In the genomic region with DNA sequence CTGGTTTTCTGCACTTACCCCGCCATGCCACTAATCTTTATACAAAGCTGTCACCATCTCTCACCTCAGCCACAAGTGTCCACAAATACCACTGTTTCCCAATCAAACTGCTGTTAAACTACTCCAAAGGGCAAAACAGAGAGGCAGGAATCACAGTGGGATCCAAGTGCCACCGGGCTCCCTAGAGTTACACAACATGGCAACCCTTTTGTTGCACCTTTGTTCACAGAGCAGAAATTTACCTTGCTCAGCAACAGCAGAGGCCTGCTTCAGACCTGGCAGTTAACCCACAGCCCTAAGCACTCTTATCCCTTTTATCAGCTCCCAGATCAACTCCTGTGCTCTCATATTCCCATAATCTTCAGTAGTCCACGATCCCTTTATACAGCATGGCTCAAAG, we compare ENCODE assay signal across 30 mouse cellular contexts. TPM values are rescaled to one million over a fixed set of nuclear protein-coding genes. Genes with fewer than 3 reads are reported as not detected.
DNase-seq lines count a peak whose midpoint lies in the region; ATAC-seq and TF ChIP-seq lines count a peak whose summit lies in the region.
"Had no signal": no experiment of that assay in that cellular context is flagged by ENCODE, and none has a peak within 500 bp of the region (broad histone marks: within the 10 kb centered on the region; RNA-seq: fewer than 3 reads in every experiment).

No protein-coding gene starts in this region.

- no peak for TF ChIP-seq POLR2A in liver, adult 2 months (IDR thresholded peaks at IDR 0.05; ENCODE audit: extremely low read depth, insufficient read depth, low read length)
- TF ChIP-seq POLR2A in lung, adult 2 months (IDR thresholded peaks at IDR 0.05; ENCODE audit: borderline replicate concordance, extremely low read depth, low read depth, low read length): no peak

- TF ChIP-seq CTCF in liver, adult 2 months (IDR thresholded peaks at IDR 0.05; ENCODE audit: low read depth, low read length): no peak
- no peak for TF ChIP-seq CTCF in lung, adult 2 months (IDR thresholded peaks at IDR 0.05; ENCODE audit: insufficient read depth, low read length)

- H3K79me2 ChIP-seq in liver, adult 2 months (ENCODE audit: control insufficient read depth, insufficient read depth, low read length): no peaks in the 10 kb centered on the region

- no peak overlapping the region for H3K4me3 ChIP-seq in liver, adult 2 months (ENCODE audit: insufficient read depth, low read depth, low read length)
- H3K4me3 ChIP-seq in lung, adult 2 months (replicated peaks; ENCODE audit: extremely low read depth, low read depth, low read length): no peak overlapping the region
- no peak overlapping the region for H3K4me3 ChIP-seq in forebrain, embryonic 15.5 days
- H3K4me3 ChIP-seq: embryonic facial prominence, embryonic 10.5 days; embryonic facial prominence, embryonic 12.5 days; forebrain, embryonic 10.5 days; forebrain, embryonic 12.5 days had no signal

- peak; percentile 42 for DNase-seq in heart, adult 11 months
- no peak for DNase-seq in heart, postnatal 10 days
- peak; percentile 90 for DNase-seq in liver, adult 2 months (ENCODE audit: extremely low read depth, low read depth, low spot score)
- DNase-seq in liver: no peak
- DNase-seq in lung, adult 18-20 months: peak; percentile 14 to 28
- no peak for DNase-seq in lung, adult 2 months
- peak; percentile 84 for DNase-seq in fat pad, adult 2 months (ENCODE audit: extremely low read depth, low read depth, low spot score)
- DNase-seq: adrenal gland, adult 8-10 months; adrenal gland, postnatal 14 days; adrenal gland, postnatal 36 days; B cell, adult 2 months; cerebellum, adult 11-12 months; cerebellum, adult 2 months; cerebellum, adult 9-10 months; cerebellum, postnatal 10 days; cerebellum, postnatal 25 days had no signal

- H3K9me3 ChIP-seq in forebrain, embryonic 15.5 days: no peaks in the 10 kb centered on the region
- H3K9me3 ChIP-seq: embryonic facial prominence, embryonic 10.5 days; embryonic facial prominence, embryonic 12.5 days; forebrain, embryonic 10.5 days; forebrain, embryonic 12.5 days; G1E had no signal

- no peaks in the 10 kb centered on the region for H3K27me3 ChIP-seq in liver, adult 2 months (ENCODE audit: control insufficient read depth, insufficient read depth, low read length)
- no peaks in the 10 kb centered on the region for H3K27me3 ChIP-seq in forebrain, embryonic 15.5 days
- H3K27me3 ChIP-seq: CH12.LX; embryonic facial prominence, embryonic 12.5 days; Patski had no signal

- intact Hi-C loops in heart, postnatal 10 days (cut with DNase I): no loop called here

- ATAC-seq in forebrain, embryonic 15.5 days (replicated peaks): no peak
- ATAC-seq: activated CD4-positive, CD25-positive, alpha-beta regulatory T cell, adult 4 months; CD4-positive, CD25-positive, alpha-beta regulatory T cell, adult 4 months; forebrain, embryonic 14.5 days; Patski had no signal

- WGBS in liver, adult 2 months: 32% methylated on average over 3 of the region's 3 CpGs
- WGBS in lung, adult 2 months: 69% methylated on average over 3 of the region's 3 CpGs
- WGBS in forebrain, embryonic 15.5 days: 79% methylated on average over 3 of the region's 3 CpGs

- H3K36me3 ChIP-seq in liver, adult 2 months (ENCODE audit: control insufficient read depth, insufficient read depth, low read length): no peaks in the 10 kb centered on the region
- no peaks in the 10 kb centered on the region for H3K36me3 ChIP-seq in forebrain, embryonic 15.5 days
- H3K36me3 ChIP-seq: embryonic facial prominence, embryonic 10.5 days; embryonic facial prominence, embryonic 12.5 days; forebrain, embryonic 10.5 days; forebrain, embryonic 12.5 days; G1E had no signal

- no peak overlapping the region for H3K9ac ChIP-seq in liver, adult 2 months (ENCODE audit: low read depth, low read length)
- H3K9ac ChIP-seq in forebrain, embryonic 15.5 days (replicated peaks): no peak overlapping the region
- H3K9ac ChIP-seq: embryonic facial prominence, embryonic 12.5 days; forebrain, embryonic 12.5 days had no signal

- no peak overlapping the region for H3K4me2 ChIP-seq in forebrain, embryonic 15.5 days (replicated peaks)
- H3K4me2 ChIP-seq: embryonic facial prominence, embryonic 12.5 days; forebrain, embryonic 12.5 days had no signal

- peak overlapping the region; percentile 67 for H3K27ac ChIP-seq in liver, adult 2 months (replicated peaks; ENCODE audit: insufficient read depth, low read depth, low read length)
- no peak overlapping the region for H3K27ac ChIP-seq in forebrain, embryonic 15.5 days (replicated peaks)
- H3K27ac ChIP-seq: embryonic facial prominence, embryonic 10.5 days; embryonic facial prominence, embryonic 12.5 days; forebrain, embryonic 10.5 days; forebrain, embryonic 12.5 days had no signal

- H3K4me1 ChIP-seq in liver, adult 2 months (ENCODE audit: control insufficient read depth, insufficient read depth, low read length): peaks cover 23% of the 10 kb centered on the region
- no peaks in the 10 kb centered on the region for H3K4me1 ChIP-seq in lung, adult 2 months (ENCODE audit: control insufficient read depth, insufficient read depth, low read length)
- peaks cover 12% of the 10 kb centered on the region; the same call in 1 of the 2 replicates for H3K4me1 ChIP-seq in forebrain, embryonic 15.5 days
- H3K4me1 ChIP-seq: embryonic facial prominence, embryonic 10.5 days; embryonic facial prominence, embryonic 12.5 days had no signal

RNA-seq across cellular contexts. Expression of gene 4930432M17Rik, which starts 17.2 kb away (rescaled TPM):
- not detected for total RNA-seq in heart, postnatal 10 days (2021)
- total RNA-seq in liver, adult 2 months (2014; rRNA removed): not detected in 2 replicates
- not detected in 2 replicates for polyA plus RNA-seq in liver, adult 2 months (2012; rRNA removed)
- not detected in 2 replicates for polyA plus RNA-seq in lung, adult 2 months (2012; rRNA removed)
- not detected in 2 replicates for polyA plus RNA-seq in forebrain, embryonic 15.5 days (2015; fragmentation: Nextera tagmentation; extraction: Ambion mirVana)
- total RNA-seq: adrenal gland, adult 18-20 months; adrenal gland, adult 8-10 months; adrenal gland, postnatal 14 days; adrenal gland, postnatal 36 days; CH12.LX had no signal
- polyA plus RNA-seq: activated CD4-positive, CD25-positive, alpha-beta regulatory T cell, adult 4 months; CD4-positive, CD25-positive, alpha-beta regulatory T cell, adult 4 months; cerebellum, adult 2 months; cortical plate, adult 2 months; embryonic facial prominence, embryonic 10.5 days; embryonic facial prominence, embryonic 12.5 days; embryonic facial prominence, embryonic 14.5 days; forebrain, embryonic 10.5 days; forebrain, embryonic 12.5 days; forebrain, embryonic 14.5 days; G1E; Patski had no signal

RNA-seq across cellular contexts. Expression of gene F3, which starts 35.6 kb away (rescaled TPM):
- total RNA-seq in heart, postnatal 10 days (2021): 10 to 100 TPM; 15.0 to 16.6 TPM
- total RNA-seq in liver, adult 2 months (2014; rRNA removed): 5.1 and 6.4 TPM in 2 replicates
- polyA plus RNA-seq in liver, adult 2 months (2012; rRNA removed): 2.3 and 2.7 TPM in 2 replicates
- polyA plus RNA-seq in lung, adult 2 months (2012; rRNA removed): 35.4 and 42.7 TPM in 2 replicates
- polyA plus RNA-seq in forebrain, embryonic 15.5 days (2015; fragmentation: Nextera tagmentation; extraction: Ambion mirVana): 8.3 and 8.9 TPM in 2 replicates
- total RNA-seq: G1E had no signal
- polyA plus RNA-seq: activated CD4-positive, CD25-positive, alpha-beta regulatory T cell, adult 4 months; CD4-positive, CD25-positive, alpha-beta regulatory T cell, adult 4 months; G1E had no signal

Comparison
In these comparisons a context has a peak if more than half of its experiments do, and no peak if none do; other contexts are left out.
1. DNase-seq: peak in heart, adult 11 months (single experiment), liver, adult 2 months (single experiment), lung, adult 18-20 months (2 of 2) and fat pad, adult 2 months (single experiment); none in heart, postnatal 10 days (0 of 2), liver (single experiment) and lung, adult 2 months (single experiment).